Mouse (Mus musculus): ENCODE measurements around the gene Ms4a14.
"Not testable (repeated sequence)": the region's sequence is repeated elsewhere in the genome, so short reads cannot be mapped to it uniquely, and the experiment has no call there.

The Ms4a14 gene

GRCm38 (mm10) chr19:11263549-11263948 lies 50.7 kb downstream of the Ms4a14 start:
- no peak for DNase-seq (ENCODE audit: low spot score)

- not testable (repeated sequence) for DNase-seq (ENCODE audit: low spot score)
Measured at GRCm38 (mm10) chr19:11262932-11263331, 51.3 kb downstream of the Ms4a14 start.

GRCm38 (mm10) chr19:11261522-11261921 lies 52.7 kb downstream of the Ms4a14 start:
- no peak for DNase-seq (ENCODE audit: low spot score)

All from embryo, embryonic 10.5 days (tissue).